In genomic region chr11:89236904-89237303, GRCm38 (mm10) we compare ENCODE assay signal across 26 mouse cellular contexts.
"Had no signal": no experiment of that assay in that cellular context is flagged by ENCODE, and none has a peak within 500 bp of the region (broad histone marks: within the 10 kb centered on the region; RNA-seq: fewer than 3 reads in every experiment).

No protein-coding gene starts in this region.

- ATAC-seq: hindbrain, embryonic 16.5 days; inflammation-experienced regulatory T-cells, adult 6 months; intestine, embryonic 15.5 days; intestine, postnatal 0 days had no signal

- H3K27ac ChIP-seq: heart, embryonic 10.5 days; hindbrain, embryonic 10.5 days; hindbrain, embryonic 12.5 days; hindbrain, embryonic 14.5 days; intestine, embryonic 15.5 days; layer of hippocampus, adult 2 months; left cerebral cortex, adult 2 months; limb, embryonic 10.5 days; limb, embryonic 12.5 days; liver, embryonic 13.5 days had no signal

- H3K36me3 ChIP-seq: heart, embryonic 10.5 days; heart, embryonic 12.5 days; hindbrain, embryonic 10.5 days; hindbrain, embryonic 12.5 days; intestine, embryonic 15.5 days; limb, embryonic 10.5 days; limb, embryonic 12.5 days; liver, embryonic 13.5 days had no signal

- H3K4me3 ChIP-seq: heart, embryonic 10.5 days; heart, embryonic 12.5 days; hindbrain, embryonic 10.5 days; hindbrain, embryonic 12.5 days; intestine, embryonic 15.5 days; layer of hippocampus, adult 2 months; left cerebral cortex, adult 2 months; limb, embryonic 10.5 days; limb, embryonic 12.5 days; liver, embryonic 13.5 days had no signal

- H3K4me2 ChIP-seq: heart, embryonic 12.5 days; hindbrain, embryonic 12.5 days; hindbrain, embryonic 14.5 days; intestine, embryonic 15.5 days; limb, embryonic 12.5 days; liver, embryonic 11.5 days; liver, embryonic 13.5 days had no signal

- DNase-seq: gastrocnemius, postnatal 14 days; gastrocnemius, postnatal 36 days; heart, adult 18-20 months; heart, postnatal 10 days; heart, postnatal 4 days; kidney, adult 18-20 months; kidney, adult 8-10 months; kidney, postnatal 10 days; kidney, postnatal 25 days; kidney, postnatal 4 days; liver; liver, embryonic 13.5 days had no signal

- H3K9me3 ChIP-seq: heart, embryonic 10.5 days; heart, embryonic 12.5 days; hindbrain, embryonic 10.5 days; hindbrain, embryonic 12.5 days; intestine, embryonic 15.5 days; limb, embryonic 10.5 days; liver, embryonic 13.5 days had no signal

- H3K27me3 ChIP-seq: heart, embryonic 12.5 days; hindbrain, embryonic 12.5 days; intestine, embryonic 15.5 days; liver, embryonic 13.5 days had no signal

- H3K9ac ChIP-seq: heart, embryonic 12.5 days; hindbrain, embryonic 12.5 days; hindbrain, embryonic 14.5 days; intestine, embryonic 15.5 days; limb, embryonic 12.5 days; liver, embryonic 13.5 days had no signal

- H3K4me1 ChIP-seq: heart, embryonic 12.5 days; hindbrain, embryonic 10.5 days; hindbrain, embryonic 12.5 days; limb, embryonic 10.5 days; limb, embryonic 12.5 days; liver, embryonic 13.5 days had no signal
